Mouse (Mus musculus) liver, postnatal 0 days (tissue): ENCODE measurements at regions not wholly inside any gene's neighbourhood (a gene's known extent, or its start where the extent isn't known, plus 50 kb on each side); places are given as distances from the start of the nearest gene placed in this dataset.
"Not testable (repeated sequence)": the region's sequence is repeated elsewhere in the genome, so short reads cannot be mapped to it uniquely, and the experiment has no call there.

Experiments used
- ATAC-seq: fragments of 200-750 bp; cut with Nextera tagmentation; 2 replicates; pipeline ENCODE4 v1.8.0; 2017; ENCODE audit warnings: mild to moderate bottlenecking, moderate library complexity
- DNase-seq: peaks from one replicate; pipeline ENCODE4 v3.0.0-alpha.2; 2016
- H3K27ac ChIP-seq: fragments of 300-500 bp; sonication (generic); 2 replicates; pipeline ENCODE4 v1.5.1; 2014; ENCODE audit warnings: antibody characterized with exemption, moderate library complexity, mild to moderate bottlenecking, low read depth
- H3K27me3 ChIP-seq: fragments of 300-500 bp; sonication (generic); 2 replicates; pipeline ENCODE4 v1.6.1; 2014; ENCODE audit warnings: low read length, control low read depth, mixed read lengths; ENCODE audit not compliant: insufficient read depth
- H3K36me3 ChIP-seq: fragments of 300-500 bp; sonication (generic); replicated peaks from 2 replicates; pipeline ENCODE4 v1.6.1; 2014; ENCODE audit warnings: mild to moderate bottlenecking, control low read depth, low read length, moderate library complexity, mixed read lengths; ENCODE audit not compliant: insufficient read depth
- H3K4me1 ChIP-seq: fragments of 300-500 bp; sonication (generic); 2 replicates; pipeline ENCODE4 v1.6.1; 2014; ENCODE audit warnings: antibody characterized with exemption, mild to moderate bottlenecking, control low read depth; ENCODE audit not compliant: insufficient read depth
- H3K4me2 ChIP-seq: fragments of 300-500 bp; sonication (generic); 2 replicates; pipeline ENCODE4 v1.6.1; 2014; ENCODE audit warnings: low read depth, mild to moderate bottlenecking, low read length, moderate library complexity, mixed read lengths
- H3K4me3 ChIP-seq: fragments of 300-500 bp; sonication (generic); 2 replicates; pipeline ENCODE4 v1.5.1; 2014; ENCODE audit warnings: low read depth, low read length
- H3K9ac ChIP-seq: fragments of 300-500 bp; sonication (generic); replicated peaks from 2 replicates; pipeline ENCODE4 v1.6.1; 2014; ENCODE audit warnings: mild to moderate bottlenecking, moderate library complexity
- H3K9me3 ChIP-seq: fragments of 300-500 bp; sonication (generic); 2 replicates; pipeline ENCODE4 v1.6.1; 2016; ENCODE audit warnings: mild to moderate bottlenecking, control low read depth, low read length, mixed read lengths
- CTCF ChIP-seq: sonication (generic); IDR thresholded peaks from 2 replicates; pipeline ENCODE4 v1.5.1; 2016; ENCODE audit warnings: antibody characterized with exemption, low read depth
- EP300 ChIP-seq: IDR thresholded peaks from 2 replicates; pipeline ENCODE4 v1.6.1; 2016; ENCODE audit warnings: antibody characterized with exemption, low read depth, mild to moderate bottlenecking
- WGBS: fragments of 180-500 bp; shearing (Covaris S2); extraction: QIAGEN DNeasy Blood & Tissue Kit; methylation state at CpG from one replicate; pipeline ENCODE4 v1.1.7; 2014; ENCODE audit not compliant: insufficient replicate concordance; 5-methylcytosine and 5-hydroxymethylcytosine counted together

DNA sequence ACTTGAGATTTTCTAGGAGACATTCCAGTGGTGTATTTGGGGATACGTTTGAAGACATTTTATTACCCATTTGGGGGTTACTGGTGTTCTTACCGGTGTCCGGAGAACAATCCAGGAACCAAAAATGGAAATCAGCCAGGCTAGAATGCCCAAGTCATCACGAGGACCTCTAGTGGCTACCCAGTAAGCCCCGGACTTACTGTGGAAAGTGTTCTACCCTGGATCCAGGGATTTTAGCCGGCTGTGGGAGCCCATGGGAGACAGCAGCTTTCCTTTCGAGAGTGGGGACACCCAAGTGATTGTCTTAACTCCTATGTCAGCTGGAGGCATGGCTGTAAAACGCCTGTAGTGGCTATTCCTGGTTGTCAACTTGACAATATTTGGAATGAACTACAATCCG, 77.0 kb upstream of the Lemd2 start:
- DNase-seq (no peak), ATAC-seq (no peak)
- no peak overlapping the region for H3K4me3 ChIP-seq
- no peak overlapping the region for H3K27ac ChIP-seq
- no peaks in the 10 kb centered on the region for H3K27me3 ChIP-seq
- H3K4me2 ChIP-seq, result no peak overlapping the region
- peaks cover 3% of the 10 kb centered on the region; the same call in 1 of the 2 replicates for H3K9me3 ChIP-seq
- 64% methylated on average over 9 of the region's 9 CpGs for WGBS
- H3K4me1 ChIP-seq, result no peaks in the 10 kb centered on the region
- no peak for TF ChIP-seq CTCF
- no peak for TF ChIP-seq EP300
- H3K9ac ChIP-seq, result no peak overlapping the region
- no peaks in the 10 kb centered on the region for H3K36me3 ChIP-seq

DNA sequence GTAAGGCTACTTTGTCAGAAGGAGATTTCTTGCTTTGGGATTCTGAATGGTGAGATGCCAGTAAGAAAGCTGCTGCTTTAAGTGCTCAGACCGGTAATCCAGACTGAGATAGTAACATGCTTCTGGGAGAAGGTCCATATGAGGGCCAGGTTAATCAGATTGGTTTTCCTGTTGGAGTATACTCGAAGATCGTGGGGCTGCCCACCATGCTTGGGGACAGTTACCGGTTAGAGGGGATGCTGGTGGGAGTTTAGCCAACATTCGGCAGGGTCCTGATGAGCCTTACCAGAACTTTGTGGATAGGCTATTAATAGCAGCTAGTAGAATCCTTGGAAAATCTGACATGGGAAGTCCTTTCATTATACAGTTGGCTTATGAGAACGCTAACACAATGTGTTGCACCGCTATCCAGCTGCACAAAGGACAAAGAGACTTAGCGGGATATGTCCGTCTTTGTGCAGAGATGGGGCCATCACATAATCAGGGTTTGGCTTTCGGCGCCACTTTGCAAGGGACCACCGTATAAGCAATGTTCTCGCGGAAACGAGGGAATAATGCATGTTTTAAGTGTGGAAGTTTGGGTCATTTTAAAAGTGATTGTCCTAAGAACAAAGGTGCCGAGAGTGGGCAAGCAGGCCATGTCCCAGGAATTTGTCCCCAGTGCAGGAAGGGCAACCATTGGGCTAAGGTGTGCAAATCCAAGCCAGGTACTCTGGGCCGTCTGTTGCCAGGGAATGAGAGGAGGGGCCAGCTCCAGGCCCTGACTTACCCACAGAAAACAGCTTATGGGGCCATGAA, 75.4 kb upstream of the Lemd2 start:
- not testable (repeated sequence) for H3K9ac ChIP-seq, H3K4me1 ChIP-seq, H3K27me3 ChIP-seq, H3K36me3 ChIP-seq, DNase-seq, H3K4me2 ChIP-seq, ATAC-seq, H3K27ac ChIP-seq, H3K9me3 ChIP-seq, H3K4me3 ChIP-seq
- whole genome bisulfite sequencing, result 84% methylated on average over 17 of the region's 17 CpGs

DNA sequence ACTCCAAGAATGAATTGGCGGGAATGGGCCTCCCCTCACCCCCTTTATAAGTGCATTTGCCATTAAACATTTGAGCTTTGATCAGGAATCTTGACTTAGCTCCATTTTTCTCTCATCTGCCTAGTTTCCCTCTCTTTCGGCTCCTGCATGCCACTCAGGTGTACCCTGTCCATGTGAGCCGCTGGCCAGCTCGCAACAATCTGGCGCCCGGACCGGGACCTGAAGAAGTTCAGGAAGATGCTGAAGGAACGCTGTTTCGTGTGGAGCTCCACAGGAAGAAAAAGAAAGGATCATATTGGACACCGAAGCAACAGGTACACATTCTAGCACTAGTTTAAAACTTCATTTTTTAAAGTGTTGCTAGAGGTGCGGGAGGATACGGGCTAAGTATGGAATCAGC, 73.5 kb upstream of the Lemd2 start:
- 93% methylated on average over 12 of the region's 12 CpGs for WGBS
- not testable (repeated sequence) for DNase-seq, ATAC-seq, H3K4me1 ChIP-seq, H3K36me3 ChIP-seq, H3K4me3 ChIP-seq, H3K9me3 ChIP-seq, H3K4me2 ChIP-seq, H3K27me3 ChIP-seq, H3K9ac ChIP-seq, H3K27ac ChIP-seq

DNA sequence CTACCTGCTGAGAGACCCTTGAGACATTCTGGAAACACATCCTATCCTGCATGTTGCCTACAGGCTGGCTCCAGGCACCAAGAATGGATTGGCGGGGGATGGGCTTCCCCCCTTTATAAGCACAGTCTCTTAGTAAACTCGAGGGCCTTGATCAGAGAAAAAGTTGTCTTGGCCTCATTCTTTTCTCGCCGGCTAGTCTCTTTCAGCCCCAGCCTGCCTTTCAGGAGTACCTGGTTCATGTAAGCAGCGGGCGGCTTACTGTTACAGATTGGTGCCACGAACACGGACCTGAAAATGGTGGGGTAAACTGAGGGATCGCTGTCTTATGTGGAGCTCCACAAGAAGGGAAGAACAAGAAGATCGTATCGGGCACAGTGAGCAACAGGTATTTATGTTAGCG, 67.5 kb upstream of the Lemd2 start:
- H3K9me3 ChIP-seq, result not testable (repeated sequence)
- 85% methylated on average over 12 of the region's 12 CpGs for WGBS

DNA sequence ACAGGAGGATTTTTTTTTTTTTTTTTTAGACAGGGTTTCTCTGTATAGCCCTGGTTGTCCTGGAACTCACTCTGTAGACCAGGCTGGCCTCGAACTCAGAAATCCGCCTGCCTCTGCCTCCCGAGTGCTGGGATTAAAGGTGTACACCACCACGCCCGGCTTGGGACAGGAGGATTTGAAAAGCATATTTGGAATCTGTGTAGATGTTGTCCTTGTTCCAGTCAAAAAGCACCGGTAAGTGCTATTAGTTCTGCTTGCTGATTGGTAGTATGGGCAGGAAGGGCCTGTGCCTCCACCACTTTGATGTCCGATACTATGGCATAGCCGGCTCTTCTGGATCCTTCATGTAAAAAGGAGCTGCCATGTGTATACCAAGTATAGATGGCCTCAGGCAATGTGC, 66.5 kb upstream of the Lemd2 start:
- not testable (repeated sequence) for H3K4me1 ChIP-seq, H3K9ac ChIP-seq, H3K36me3 ChIP-seq, H3K4me3 ChIP-seq, H3K27ac ChIP-seq, DNase-seq, ATAC-seq, H3K27me3 ChIP-seq, H3K4me2 ChIP-seq, H3K9me3 ChIP-seq
- WGBS, result 84% methylated on average over 6 of the region's 8 CpGs

More for the DNA sequence above, 67.5 kb upstream of the Lemd2 start:
- not testable (repeated sequence) for H3K4me2 ChIP-seq, H3K36me3 ChIP-seq, H3K27me3 ChIP-seq, H3K4me1 ChIP-seq, H3K9ac ChIP-seq, H3K27ac ChIP-seq, H3K4me3 ChIP-seq, ATAC-seq, DNase-seq

DNA sequence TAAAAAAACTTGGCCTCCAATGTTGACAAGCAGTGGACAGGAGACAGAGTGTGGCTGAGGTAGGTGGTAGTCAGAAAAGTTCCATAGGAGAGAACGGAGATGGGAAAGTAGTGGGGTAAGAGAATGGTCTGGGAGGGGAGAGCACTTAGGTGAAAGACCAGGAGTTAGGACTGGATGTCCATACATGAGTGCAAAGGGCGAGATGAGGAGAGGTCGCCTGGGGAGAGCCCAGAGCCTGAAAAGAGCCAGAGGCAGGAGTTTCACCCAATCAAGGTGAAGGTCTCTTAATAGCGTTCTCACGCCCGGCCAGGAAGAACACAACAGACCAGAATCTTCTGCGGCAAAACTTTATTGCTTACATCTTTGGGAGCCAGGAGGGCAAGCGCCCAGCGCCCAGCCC, 60.3 kb upstream of the Lemd2 start:
- H3K9me3 ChIP-seq, H3K36me3 ChIP-seq, DNase-seq, H3K4me1 ChIP-seq, H3K9ac ChIP-seq, H3K4me3 ChIP-seq, H3K27ac ChIP-seq, H3K4me2 ChIP-seq, ATAC-seq, H3K27me3 ChIP-seq: not testable (repeated sequence)
- WGBS, result 83% methylated on average over 6 of the region's 9 CpGs

DNA sequence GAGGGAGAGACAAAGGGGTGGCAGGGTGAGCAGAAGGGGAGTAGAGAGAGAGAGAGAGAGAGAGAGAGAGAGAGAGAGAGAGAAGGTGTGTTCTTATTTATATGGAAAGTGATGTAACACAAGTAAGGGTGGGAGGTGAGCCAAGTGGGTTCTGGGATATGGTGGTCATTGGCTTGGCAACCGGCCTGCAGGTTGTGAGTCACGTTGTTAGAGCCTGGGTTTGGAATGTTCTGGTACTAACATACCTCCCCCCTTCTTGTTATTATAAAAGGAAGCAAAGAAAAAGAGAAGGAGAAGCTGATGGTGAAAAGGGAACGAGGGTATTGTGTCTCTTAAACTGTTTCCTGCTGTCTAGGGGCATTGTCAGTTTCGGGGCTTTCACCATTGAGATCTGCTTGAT, 58.3 kb upstream of the Lemd2 start:
- no peak for TF ChIP-seq CTCF
- no peak for TF ChIP-seq EP300
- Histone ChIP-seq H3K9ac (no peak overlapping the region), H3K9me3 (no peaks in the 10 kb centered on the region), H3K36me3 (no peaks in the 10 kb centered on the region), H3K27ac (no peak overlapping the region), H3K4me2 (no peak overlapping the region), H3K27me3 (no peaks in the 10 kb centered on the region), H3K4me3 (no peak overlapping the region), H3K4me1 (no peaks in the 10 kb centered on the region)
- ATAC-seq (no peak), DNase-seq (no peak)
- 57% methylated on average over 4 of the region's 4 CpGs for WGBS
